Mouse (Mus musculus) frontal cortex, adult (tissue): ENCODE measurements around the gene Stx16.

Experiments
- ATAC-seq: cut with Nextera tagmentation; 2 replicates; pipeline ENCODE4 v1.9.2; 2017; ENCODE audit warnings: mild to moderate bottlenecking, moderate library complexity, mixed read lengths; ENCODE audit not compliant: low TSS enrichment

The Stx16 gene

GRCm38 (mm10) chr2:174075673-174076432 lies at the start of gene Stx16:
Gene Stx16 (plus strand): TSS chr2:174076308.
- ATAC-seq: peak; percentile 89

DNA sequence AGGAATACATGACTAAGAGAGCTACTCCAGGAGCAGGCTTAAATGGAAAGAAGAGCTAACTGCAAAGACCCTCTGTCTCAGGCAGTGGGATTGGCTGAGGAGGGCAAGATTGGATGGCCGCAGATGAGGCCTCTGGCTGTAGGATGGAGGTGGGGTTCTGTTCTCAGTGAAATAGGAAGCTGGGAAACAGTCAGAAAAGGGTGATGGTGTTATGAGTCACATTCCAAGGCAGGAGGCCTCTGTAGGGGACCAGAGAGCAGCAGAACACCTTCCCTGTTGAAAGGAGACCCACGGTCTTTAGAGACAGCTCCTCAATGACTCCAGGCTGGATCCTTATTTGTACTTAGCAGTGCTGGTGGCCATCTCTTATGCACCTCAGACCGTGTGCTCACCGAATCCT lies 49.7 kb upstream of the Stx16 start:
- no peak for ATAC-seq

- ATAC-seq: no peak
Measured at GRCm38 (mm10) chr2:174033257-174033800, 42.8 kb upstream of the Stx16 start.

- ATAC-seq: no peak
Measured at GRCm38 (mm10) chr2:174047656-174048055, 28.5 kb upstream of the Stx16 start.

DNA sequence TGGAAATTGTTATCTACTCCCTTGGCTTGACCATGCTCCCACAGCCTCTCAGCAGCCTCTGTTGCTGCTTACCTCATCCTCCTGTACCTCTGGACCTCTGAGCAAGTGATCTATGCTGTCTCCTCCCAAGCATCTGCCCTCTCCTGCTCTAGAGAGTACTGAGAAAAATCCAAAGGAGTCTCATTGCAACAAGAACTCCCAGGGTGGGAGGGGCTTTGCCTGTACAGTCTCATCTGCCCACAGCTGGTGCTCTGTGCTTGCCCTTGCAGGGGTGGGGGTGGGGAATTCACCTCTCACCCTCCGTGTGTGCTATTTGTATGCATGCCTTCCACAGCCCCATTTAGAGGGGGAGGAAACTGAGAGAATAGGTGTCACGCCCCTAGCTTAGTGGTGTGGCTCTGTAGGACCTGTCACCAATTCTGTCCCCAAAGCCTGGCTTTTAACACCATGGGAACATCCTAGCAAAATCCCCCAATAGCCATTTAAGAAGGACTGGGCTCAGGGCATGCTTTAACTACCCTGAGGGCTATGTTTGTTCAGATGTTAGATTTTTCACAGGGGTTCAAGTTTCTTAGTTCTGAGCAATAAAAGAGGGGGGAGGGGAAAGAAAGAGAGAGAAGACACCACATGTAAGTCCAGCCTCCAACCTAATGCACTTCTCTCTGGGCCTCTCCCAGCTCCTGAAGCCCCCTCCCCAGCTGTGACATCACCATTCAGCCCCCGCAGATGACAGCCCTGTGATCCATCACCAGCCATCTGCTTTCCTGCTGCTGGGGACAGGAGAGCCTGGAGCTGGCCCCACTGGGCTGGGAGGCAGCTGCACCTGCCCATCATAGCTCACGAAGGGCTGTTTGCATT lies 26.4 kb upstream of the Stx16 start:
- no peak for ATAC-seq

DNA sequence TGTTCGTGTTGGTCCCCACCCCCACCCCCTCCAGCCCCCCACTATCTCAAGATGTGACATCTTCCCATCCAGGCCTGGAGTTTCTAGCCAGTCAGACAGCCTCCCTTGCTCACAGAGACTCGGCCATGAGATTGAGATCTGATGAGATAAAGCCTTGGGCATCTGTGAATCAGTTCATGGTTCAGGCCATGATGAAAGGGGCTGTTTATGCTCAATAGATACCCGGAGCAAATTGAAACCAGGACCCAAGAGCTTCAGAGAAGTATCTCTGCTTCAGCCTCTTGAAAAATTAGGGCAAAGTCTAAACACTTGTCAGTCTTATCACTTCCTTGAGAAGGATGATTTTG lies 25.8 kb upstream of the Stx16 start:
- ATAC-seq: no peak

- no peak for ATAC-seq
Measured at GRCm38 (mm10) chr2:174051081-174051481, 25.0 kb upstream of the Stx16 start.

- ATAC-seq: no peak
Measured at GRCm38 (mm10) chr2:174054496-174054895, 21.6 kb upstream of the Stx16 start.

DNA sequence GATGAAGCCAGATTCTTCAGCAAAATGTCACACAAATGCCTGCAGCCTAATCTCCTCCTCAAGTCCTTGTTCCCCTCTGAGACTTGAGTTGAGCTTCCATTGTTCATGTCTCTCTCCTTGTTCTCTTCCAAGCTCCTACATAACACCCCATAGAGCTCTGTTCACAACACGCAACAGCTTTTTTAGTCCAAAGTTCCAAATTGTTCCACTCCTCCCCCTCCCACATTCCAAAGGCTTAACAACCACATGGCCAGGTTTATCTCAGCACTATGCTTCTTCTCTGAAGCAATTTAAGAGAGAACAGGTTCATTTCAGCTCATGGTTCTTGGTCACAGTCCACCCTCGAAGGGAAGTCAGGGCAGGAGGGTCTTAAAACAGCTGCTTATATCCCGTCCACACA lies 18.4 kb upstream of the Stx16 start:
- peak; percentile 69; the same call in 1 of the 2 replicates for ATAC-seq

GRCm38 (mm10) chr2:174058316-174058939 lies 17.7 kb upstream of the Stx16 start:
- no peak for ATAC-seq

GRCm38 (mm10) chr2:174059591-174060385 lies 16.3 kb upstream of the Stx16 start:
- ATAC-seq: no peak

GRCm38 (mm10) chr2:174061219-174061618 lies 14.9 kb upstream of the Stx16 start:
- no peak for ATAC-seq

GRCm38 (mm10) chr2:174063074-174063473 lies 13.0 kb upstream of the Stx16 start:
- ATAC-seq: no peak

GRCm38 (mm10) chr2:174063527-174064211 lies 12.4 kb upstream of the Stx16 start:
- ATAC-seq: no peak

DNA sequence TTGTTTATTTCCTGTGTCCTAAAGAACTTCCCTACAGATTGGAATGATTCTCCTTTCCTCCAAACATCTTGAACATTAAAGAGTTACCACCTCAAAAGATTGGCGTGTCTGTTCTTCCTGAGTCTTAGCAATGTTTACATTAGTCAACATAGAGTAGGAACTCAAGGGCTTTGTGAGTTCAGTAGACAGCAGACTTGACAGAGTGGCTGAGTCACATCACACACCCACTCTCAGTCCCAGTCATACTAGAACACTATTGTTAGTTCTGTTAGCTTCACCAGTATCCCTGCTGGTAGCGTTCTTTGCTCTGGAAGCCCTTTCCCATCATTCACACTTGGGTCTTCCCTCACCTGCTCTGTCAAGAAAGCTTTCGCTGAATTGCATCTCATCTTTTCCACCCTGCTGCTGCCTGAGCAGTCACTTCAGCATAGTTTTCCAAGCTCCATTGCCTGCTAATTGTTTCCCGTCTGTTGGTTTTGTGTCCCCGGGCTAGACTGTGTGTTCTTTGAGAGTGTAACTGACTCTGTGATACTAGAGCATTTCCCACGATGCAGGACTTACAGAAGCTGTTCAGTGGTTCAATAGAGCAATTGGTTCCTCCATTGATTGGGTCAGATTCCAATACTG lies 8.2 kb upstream of the Stx16 start:
- peak; percentile 87; the same call in 1 of the 2 replicates for ATAC-seq

GRCm38 (mm10) chr2:174069532-174070049 lies 6.5 kb upstream of the Stx16 start:
- ATAC-seq: no peak

DNA sequence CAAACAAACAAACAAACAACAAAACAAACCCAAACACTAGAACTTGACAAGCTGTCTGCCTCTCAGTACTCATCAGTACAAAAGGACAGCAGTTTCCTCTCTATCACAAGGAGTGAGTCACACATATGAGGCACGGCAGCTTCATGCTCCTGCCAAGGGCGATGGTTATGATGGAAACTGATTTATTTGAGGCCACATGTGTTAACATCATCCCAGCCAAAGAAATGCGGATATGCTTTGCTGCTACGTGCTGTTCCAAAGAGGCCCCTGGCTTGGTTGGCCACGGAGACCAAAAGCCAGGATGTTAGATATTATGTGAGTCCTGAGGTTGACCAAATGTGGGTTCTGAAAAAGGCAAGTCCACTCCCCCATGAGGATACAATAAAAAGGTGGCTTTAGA lies 4.7 kb upstream of the Stx16 start:
- no peak for ATAC-seq

DNA sequence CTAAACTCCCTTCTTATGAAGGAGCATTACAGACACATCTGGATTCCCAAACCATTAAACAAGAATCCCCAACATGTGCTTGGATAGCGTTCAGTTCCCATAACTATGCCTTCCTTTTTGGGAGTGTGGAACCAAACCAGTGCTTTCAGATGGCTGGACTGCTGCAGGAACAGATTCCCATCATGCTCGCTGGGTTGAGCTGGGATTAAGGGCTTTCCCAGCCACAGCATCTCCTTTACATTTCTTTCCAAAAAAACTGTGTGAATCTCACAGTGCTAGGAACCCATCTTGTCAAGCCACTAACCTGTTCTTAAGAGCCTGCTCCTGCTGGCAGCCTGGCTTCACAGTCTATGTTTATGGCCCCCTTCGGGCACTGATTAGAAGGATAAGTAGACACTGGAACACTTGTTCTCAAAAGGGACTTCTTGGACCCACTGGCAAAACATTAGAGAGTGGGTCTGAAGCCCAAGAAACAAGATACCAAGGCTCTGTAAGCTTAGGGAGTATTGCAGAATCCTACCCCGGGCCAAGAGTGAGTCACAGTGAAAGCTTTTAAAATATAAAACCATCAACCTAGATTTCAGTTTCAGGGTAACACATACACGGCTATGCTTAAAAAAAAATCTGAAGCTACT lies 2.8 kb upstream of the Stx16 start:
- 0 out of 2 replicates have a peak, but pooled peaks have one; percentile 29 for ATAC-seq

DNA sequence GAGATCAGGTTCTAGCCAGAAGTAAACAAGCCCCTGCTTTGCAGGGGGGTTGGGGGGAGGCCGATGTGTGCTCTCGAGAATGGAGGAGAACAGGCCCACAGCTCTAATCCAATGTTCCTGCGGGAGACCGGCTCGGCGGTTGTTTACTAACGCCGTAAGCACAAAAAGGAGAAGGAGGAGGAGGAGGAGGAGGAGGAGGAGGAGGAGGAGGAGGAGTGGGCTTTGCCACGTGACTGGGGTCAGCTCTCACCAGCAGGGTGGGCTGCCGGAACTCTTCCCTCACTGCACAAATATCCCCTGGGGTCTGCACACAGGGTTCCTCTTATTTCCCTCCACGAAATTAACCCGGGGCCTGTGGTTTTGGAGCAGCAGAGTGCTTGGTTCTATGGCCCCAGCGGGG lies 1.5 kb upstream of the Stx16 start:
- ATAC-seq: no peak
